Mouse (Mus musculus) heart, adult 2 months (tissue): ENCODE data around the gene Iqcb1.

ENCODE experiments used
- EP300 ChIP-seq: fragments of 200-500 bp; IDR thresholded peaks from 2 replicates; pipeline ENCODE4 v1.6.1; 2011; ENCODE audit warnings: low read depth, low read length, control low read depth; ENCODE audit not compliant: insufficient read depth
- POLR2A ChIP-seq: fragments of 200-500 bp; IDR thresholded peaks from 2 replicates; pipeline ENCODE4 v1.6.1; 2011; ENCODE audit warnings: mild to moderate bottlenecking, low read depth, low read length, control low read depth; ENCODE audit not compliant: insufficient read depth

DNA sequence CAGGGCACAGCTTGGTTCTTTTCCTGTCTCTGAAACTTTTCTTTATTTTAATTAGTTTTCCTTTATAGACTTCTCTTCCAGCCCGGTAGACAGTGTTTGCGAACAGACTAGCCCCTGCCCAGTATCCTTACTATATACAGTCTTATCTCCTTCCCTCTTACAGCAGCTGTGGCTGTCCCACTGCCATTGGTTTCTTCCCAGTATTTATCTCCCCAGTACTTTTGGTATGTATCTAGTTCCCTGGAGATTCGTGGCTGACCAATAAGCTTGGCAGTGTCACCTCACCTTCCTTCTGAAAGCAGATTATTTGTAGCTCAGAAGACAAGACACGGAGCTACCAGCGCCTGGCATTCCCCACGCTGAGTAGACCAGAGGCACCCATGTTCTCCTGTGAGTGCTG is 68.5 kb downstream of the Iqcb1 start:
- TF ChIP-seq EP300 (no peak), POLR2A (no peak)
